Mouse (Mus musculus) frontal cortex, postnatal 25 days (tissue): ENCODE results near the gene Cpsf3.
A peak's percentile ranks its signal among the peaks of the same experiment; 100 is the strongest.

ENCODE experiments used
- DNase-seq, 2 experiments: peaks; one replicate each; pipeline ENCODE4 v3.0.0; 2022; ENCODE audit warnings: low spot score in 2 of 2

Cpsf3 gene

GRCm38 (mm10) chr12:21289651-21290050 is 4.5 kb downstream of the Cpsf3 start:
- DNase-seq = no peak

- DNase-seq = no peak
These were observed 13.7 kb downstream of the Cpsf3 start for GRCm38 (mm10) chr12:21298856-21299255.

- DNase-seq = no peak
These were observed 16.1 kb downstream of the Cpsf3 start for GRCm38 (mm10) chr12:21301324-21301723.

- no peak for DNase-seq
These were observed 16.7 kb downstream of the Cpsf3 start for GRCm38 (mm10) chr12:21301932-21302331.

- no peak for DNase-seq
These were observed 17.2 kb downstream of the Cpsf3 start for GRCm38 (mm10) chr12:21302361-21302783.

- no peak for DNase-seq
These were observed 20.6 kb downstream of the Cpsf3 start for GRCm38 (mm10) chr12:21305741-21306140.

- no peak for DNase-seq
These were observed 21.5 kb downstream of the Cpsf3 start for GRCm38 (mm10) chr12:21306721-21307120.

- DNase-seq = no peak
These were observed 27.0 kb downstream of the Cpsf3 start for GRCm38 (mm10) chr12:21312201-21312600.

- DNase-seq = peak; percentile 62 to 66
These were observed 31.0 kb downstream of the Cpsf3 start, which contains the start of gene Iah1 for GRCm38 (mm10) chr12:21315923-21316868. Iah1 (plus strand) TSS chr12:21316389.

- DNase-seq = no peak
These were observed 31.7 kb downstream of the Cpsf3 start for GRCm38 (mm10) chr12:21316869-21317265.

GRCm38 (mm10) chr12:21318143-21318895 is 33.1 kb downstream of the Cpsf3 start:
- DNase-seq = peak; percentile 44 to 54

GRCm38 (mm10) chr12:21320317-21320716 is 35.1 kb downstream of the Cpsf3 start:
- no peak for DNase-seq

GRCm38 (mm10) chr12:21321170-21321569 is 36.0 kb downstream of the Cpsf3 start:
- no peak for DNase-seq

- no peak for DNase-seq
These were observed 37.1 kb downstream of the Cpsf3 start for GRCm38 (mm10) chr12:21322296-21322695.

- no peak for DNase-seq
These were observed 37.7 kb downstream of the Cpsf3 start for GRCm38 (mm10) chr12:21322856-21323255.

- DNase-seq = no peak
These were observed 38.9 kb downstream of the Cpsf3 start for GRCm38 (mm10) chr12:21324101-21324500.

- DNase-seq = no peak
These were observed 40.1 kb downstream of the Cpsf3 start for GRCm38 (mm10) chr12:21325266-21325665.

GRCm38 (mm10) chr12:21326325-21326724 is 41.1 kb downstream of the Cpsf3 start:
- no peak for DNase-seq

GRCm38 (mm10) chr12:21329661-21330400 is 44.6 kb downstream of the Cpsf3 start:
- DNase-seq = no peak

GRCm38 (mm10) chr12:21330961-21331576 is 45.9 kb downstream of the Cpsf3 start:
- peak; percentile 28 to 38 for DNase-seq

- no peak for DNase-seq
These were observed 46.5 kb downstream of the Cpsf3 start for GRCm38 (mm10) chr12:21331711-21332110.
